Mouse (Mus musculus) left cerebral cortex, postnatal 25 days (tissue): ENCODE data around the gene Ccdc183. TPM values are rescaled to one million over a fixed set of nuclear protein-coding genes. Genes with fewer than 3 reads are reported as not detected.

Experiments used
- DNase-seq, 2 experiments: peaks; one replicate each; pipeline ENCODE4 v3.0.0; 2022; ENCODE audit warnings: low spot score in 2 of 2, mixed read lengths in 1 of 2
- intact Hi-C: fragments of 180-260 bp; cut with DNase I; formaldehyde crosslinking; loops from one replicate; pipeline ENCODE4 v1.15.1; 2025
- total RNA-seq, 2 experiments: library from RNA; stranded (reverse); gene quantifications; 2 replicates each; pipeline ENCODE4 v1.2.3; 2021

The Ccdc183 gene
- total RNA-seq, 2 experiments from 2014 or later = not detected

- no peak for DNase-seq
- intact Hi-C loops = no loop called here
Measured at GRCm38 (mm10) chr2:25558774-25559173, 58.7 kb downstream of the Ccdc183 start.

Other genes with a start within 250 kb of the Ccdc183 start
- 1 to 10 TPM; 1.9 to 2.5 TPM for gene Sapcd2, start 245.4 kb downstream of the Ccdc183 start, total RNA-seq
- 10 to 100 TPM; 11.7 to 13.2 TPM for gene Entpd2, start 221.8 kb downstream of the Ccdc183 start, total RNA-seq
- gene Npdc1, start 218.3 kb downstream of the Ccdc183 start, total RNA-seq = 100 to 1,000 TPM; 331 to 339 TPM
- gene Fut7, start 194.4 kb downstream of the Ccdc183 start, total RNA-seq = under 1 TPM; 0.32 to 0.37 TPM
- gene Abca2, start 189.0 kb downstream of the Ccdc183 start, total RNA-seq = 100 to 1,000 TPM; 154 to 165 TPM
- under 1 TPM in 1 of 2 experiments, not detected in 1; 0.69 TPM for gene Clic3, start 160.8 kb downstream of the Ccdc183 start, total RNA-seq
- gene Paxx, start 156.6 kb downstream of the Ccdc183 start, total RNA-seq = 10 to 100 TPM; 68.6 to 81.0 TPM
- 1,000 to 10,000 TPM; 1,926 to 2,241 TPM for gene Ptgds, start 147.6 kb downstream of the Ccdc183 start, total RNA-seq
- gene Lcn12, start 123.8 kb downstream of the Ccdc183 start, total RNA-seq = not detected
- 100 to 1,000 TPM; 112 to 127 TPM for gene Fbxw5, start 116.9 kb downstream of the Ccdc183 start, total RNA-seq
- 1 to 10 TPM; 1.1 to 1.7 TPM for gene C8g, start 116.0 kb downstream of the Ccdc183 start, total RNA-seq
- 10 to 100 TPM in 1 of 2 experiments, 1 to 10 TPM in 1; 9.6 to 10.4 TPM for gene Traf2, start 70.7 kb downstream of the Ccdc183 start, total RNA-seq
- 100 to 1,000 TPM; 202 to 214 TPM for gene Edf1, start 59.8 kb downstream of the Ccdc183 start, total RNA-seq
- gene Mamdc4, start 42.8 kb downstream of the Ccdc183 start, total RNA-seq = 1 to 10 TPM in 1 of 2 experiments, under 1 TPM in 1; 0.69 to 2.1 TPM
- gene Phpt1, start 42.5 kb downstream of the Ccdc183 start, total RNA-seq = 10 to 100 TPM; 73.8 to 74.3 TPM
- gene Ajm1, start 35.9 kb downstream of the Ccdc183 start, total RNA-seq = 100 to 1,000 TPM; 109 to 120 TPM
- 100 to 1,000 TPM; 136 to 152 TPM for gene Rabl6, start 9.2 kb downstream of the Ccdc183 start, total RNA-seq
- gene Tmem141, start 4.3 kb upstream of the Ccdc183 start, total RNA-seq = 10 to 100 TPM; 26.7 to 27.7 TPM
- gene Fcna, start 10.4 kb upstream of the Ccdc183 start, total RNA-seq = under 1 TPM; 0.44 to 0.55 TPM
- not detected for gene Lcn8, start 35.4 kb upstream of the Ccdc183 start, total RNA-seq
- gene Lcn5, start 40.3 kb upstream of the Ccdc183 start, total RNA-seq = not detected
- not detected for gene Lcn6, start 59.1 kb upstream of the Ccdc183 start, total RNA-seq
- not detected for gene Lcn10, start 65.0 kb upstream of the Ccdc183 start, total RNA-seq
- not detected for gene Obp2a, start 82.4 kb upstream of the Ccdc183 start, total RNA-seq
- 10 to 100 TPM; 85.6 to 89.4 TPM for gene Bmyc, start 89.1 kb upstream of the Ccdc183 start, total RNA-seq
- gene Obp2b, start 119.3 kb upstream of the Ccdc183 start, total RNA-seq = not detected
- not detected for gene Lcn3, start 147.9 kb upstream of the Ccdc183 start, total RNA-seq
- gene Lcn11, start 159.3 kb upstream of the Ccdc183 start, total RNA-seq = not detected
- gene Gm13539, start 164.6 kb upstream of the Ccdc183 start, total RNA-seq = not detected
- gene Glt6d1, start 198.2 kb upstream of the Ccdc183 start, total RNA-seq = not detected
- gene Lcn9, start 205.5 kb upstream of the Ccdc183 start, total RNA-seq = not detected
- gene Sohlh1, start 229.6 kb upstream of the Ccdc183 start, total RNA-seq = not detected
- gene Kcnt1, start 246.1 kb upstream of the Ccdc183 start, total RNA-seq = 100 to 1,000 TPM; 111 to 130 TPM